Mouse (Mus musculus): ENCODE data around the gene Slc9a6. TPM values are rescaled to one million over a fixed set of nuclear protein-coding genes. Genes with fewer than 3 reads are reported as not detected.
A peak's percentile ranks its signal among the peaks of the same experiment; 100 is the strongest.

The Slc9a6 gene
- 16.4 and 17.0 TPM in 2 replicates for polyA plus RNA-seq (2012; rRNA removed)

DNA sequence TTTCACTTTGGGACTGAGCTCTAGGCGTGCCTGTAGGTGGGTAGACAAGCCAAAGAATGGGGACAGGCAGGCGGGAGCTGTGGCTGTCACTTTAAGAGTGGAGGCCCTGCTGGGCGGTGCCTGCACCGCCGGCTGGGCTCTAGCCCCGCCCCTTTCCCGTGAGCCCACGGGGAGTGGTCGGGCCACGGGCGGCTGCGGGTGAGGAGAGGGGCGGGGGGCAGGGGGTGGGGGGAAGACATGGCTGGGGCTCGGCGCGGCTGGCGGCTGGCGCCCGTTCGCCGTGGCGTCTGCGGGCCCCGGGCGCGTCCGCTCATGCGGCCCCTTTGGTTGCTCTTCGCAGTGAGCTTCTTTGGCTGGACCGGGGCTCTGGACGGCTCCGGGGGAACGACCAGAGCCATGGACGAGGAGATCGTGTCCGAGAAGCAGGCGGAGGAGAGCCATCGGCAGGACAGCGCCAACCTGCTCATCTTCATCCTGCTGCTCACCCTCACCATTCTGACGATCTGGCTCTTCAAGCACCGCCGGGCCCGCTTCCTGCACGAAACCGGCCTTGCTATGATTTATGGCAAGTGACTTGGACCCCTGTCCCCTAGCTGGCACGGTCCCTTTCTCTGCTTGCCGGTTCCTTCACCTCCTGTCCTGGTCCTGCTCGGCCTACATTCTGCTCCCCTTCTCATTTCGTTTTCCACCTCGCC is at the start of gene Slc9a6:
TSS of gene Slc9a6 (plus strand) at position 135 of the 695 bp plus-strand sequence.
- peak; percentile 39 for DNase-seq (ENCODE audit: low spot score)

DNA sequence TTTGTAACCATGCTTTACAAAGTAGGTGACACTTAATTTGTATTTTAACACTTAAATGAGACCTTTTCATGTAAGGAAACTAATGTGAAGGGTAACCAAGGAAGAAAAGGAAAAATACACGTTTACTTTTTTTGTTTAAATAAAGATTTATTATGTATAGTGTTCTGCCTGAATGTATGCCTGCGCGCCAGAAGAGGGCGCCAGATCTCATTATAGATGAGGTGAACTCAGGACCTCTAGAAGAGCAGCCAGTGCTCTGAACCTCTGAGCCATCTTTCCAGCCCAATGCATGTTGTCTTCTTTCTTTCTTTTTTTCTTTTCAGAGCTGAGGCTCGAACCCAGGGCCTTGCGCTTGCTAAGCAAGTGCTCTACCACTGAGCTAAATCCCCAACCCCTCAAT is 37.1 kb upstream of the Slc9a6 start:
- DNase-seq (ENCODE audit: low spot score): no peak

- DNase-seq (ENCODE audit: low spot score): no peak
Measured at GRCm38 (mm10) chrX:56578200-56578599, 31.4 kb upstream of the Slc9a6 start.

GRCm38 (mm10) chrX:56597219-56597886 is 12.2 kb upstream of the Slc9a6 start:
- no peak for DNase-seq (ENCODE audit: low spot score)

DNA sequence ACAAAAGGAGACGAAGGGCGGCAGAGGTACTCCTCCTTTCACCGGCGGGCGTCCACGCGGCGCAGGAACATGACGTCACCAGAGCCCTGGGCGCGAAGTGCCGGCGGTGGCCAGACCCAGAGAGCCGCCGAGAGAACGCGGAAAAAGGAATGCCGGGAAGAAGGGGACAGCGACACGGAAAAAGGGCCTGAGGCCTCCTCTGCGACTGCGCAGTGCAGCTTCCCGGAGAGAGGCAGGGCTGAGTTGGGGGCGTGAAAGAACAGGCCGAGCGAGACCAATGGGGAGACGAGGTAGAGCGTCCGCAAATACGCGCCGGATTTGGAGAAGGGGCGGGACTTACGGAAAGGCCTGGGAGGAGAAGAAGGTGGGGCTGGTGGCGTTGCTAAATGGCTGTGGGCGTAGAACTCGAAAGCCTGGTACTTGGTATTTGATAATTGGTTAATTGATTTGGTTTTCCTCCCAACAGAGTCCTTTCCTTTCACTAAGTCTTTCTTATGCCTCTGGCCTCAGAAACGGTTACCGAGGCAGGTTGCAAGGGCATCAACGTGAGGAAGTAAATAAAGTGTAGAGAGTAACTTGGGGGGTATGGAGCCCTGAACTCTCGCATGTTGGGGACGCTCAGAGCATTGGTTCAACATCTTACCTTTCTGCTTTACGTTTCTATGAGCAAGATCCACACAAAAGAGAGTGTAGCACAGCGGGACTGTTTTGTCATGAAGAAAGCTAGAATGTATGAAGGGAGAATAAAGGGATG is 11.5 kb upstream of the Slc9a6 start, which contains the start of gene Mmgt1:
TSS of gene Mmgt1 (minus strand) at position 183 of the 754 bp plus-strand sequence.
- peak; percentile 74 for DNase-seq (ENCODE audit: low spot score)

DNA sequence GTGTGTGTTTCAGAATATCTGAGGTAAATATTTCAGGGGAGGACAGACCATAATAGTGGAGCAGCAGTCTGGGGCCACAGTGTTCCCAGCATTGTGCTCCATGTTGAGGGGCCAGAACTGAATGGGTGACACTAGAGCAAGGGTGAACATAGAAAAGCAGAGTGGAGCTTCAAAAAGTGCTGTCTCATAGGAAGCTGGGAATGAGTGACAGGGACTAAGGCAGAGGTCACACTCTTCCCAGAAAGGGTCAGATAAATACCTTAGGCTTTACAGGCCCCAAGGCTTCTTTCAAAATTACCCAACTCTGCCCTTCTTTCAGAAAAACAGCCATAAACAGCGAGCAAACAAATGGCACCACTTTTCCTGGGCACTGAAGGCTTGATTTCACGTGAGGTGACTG is 3.0 kb upstream of the Slc9a6 start:
- DNase-seq (ENCODE audit: low spot score): no peak

- no peak for DNase-seq (ENCODE audit: low spot score)
Measured at GRCm38 (mm10) chrX:56607032-56607710, 2.4 kb upstream of the Slc9a6 start.

- no peak for DNase-seq (ENCODE audit: low spot score)
Measured at GRCm38 (mm10) chrX:56609285-56609622, 303 bp upstream of the Slc9a6 start.

DNA sequence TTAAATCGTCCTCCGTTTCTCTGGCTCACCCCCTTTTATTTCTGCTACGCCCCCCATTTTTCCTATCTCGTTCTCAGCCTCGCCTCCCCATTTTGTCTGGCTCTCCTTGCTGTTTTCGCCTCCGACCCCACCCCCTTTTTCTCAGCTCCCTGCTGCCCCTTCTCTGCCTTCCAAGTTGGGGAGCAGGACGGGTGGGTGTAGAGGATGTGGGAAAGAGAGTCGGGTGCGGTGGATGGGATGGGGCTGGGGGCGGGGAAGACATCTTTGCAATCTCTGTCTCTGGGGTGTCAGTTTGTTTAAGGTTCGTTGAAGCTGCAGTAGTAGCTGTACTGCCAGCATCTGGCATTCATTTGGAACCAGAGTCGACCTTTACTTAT is 749 bp downstream of the Slc9a6 start:
- no peak for DNase-seq (ENCODE audit: low spot score)

GRCm38 (mm10) chrX:56615236-56615635 is 5.7 kb downstream of the Slc9a6 start:
- no peak for DNase-seq (ENCODE audit: low spot score)

- no peak for DNase-seq (ENCODE audit: low spot score)
Measured at GRCm38 (mm10) chrX:56636185-56636584, 26.6 kb downstream of the Slc9a6 start.

- no peak for DNase-seq (ENCODE audit: low spot score)
Measured at GRCm38 (mm10) chrX:56640066-56640465, 30.5 kb downstream of the Slc9a6 start.

DNA sequence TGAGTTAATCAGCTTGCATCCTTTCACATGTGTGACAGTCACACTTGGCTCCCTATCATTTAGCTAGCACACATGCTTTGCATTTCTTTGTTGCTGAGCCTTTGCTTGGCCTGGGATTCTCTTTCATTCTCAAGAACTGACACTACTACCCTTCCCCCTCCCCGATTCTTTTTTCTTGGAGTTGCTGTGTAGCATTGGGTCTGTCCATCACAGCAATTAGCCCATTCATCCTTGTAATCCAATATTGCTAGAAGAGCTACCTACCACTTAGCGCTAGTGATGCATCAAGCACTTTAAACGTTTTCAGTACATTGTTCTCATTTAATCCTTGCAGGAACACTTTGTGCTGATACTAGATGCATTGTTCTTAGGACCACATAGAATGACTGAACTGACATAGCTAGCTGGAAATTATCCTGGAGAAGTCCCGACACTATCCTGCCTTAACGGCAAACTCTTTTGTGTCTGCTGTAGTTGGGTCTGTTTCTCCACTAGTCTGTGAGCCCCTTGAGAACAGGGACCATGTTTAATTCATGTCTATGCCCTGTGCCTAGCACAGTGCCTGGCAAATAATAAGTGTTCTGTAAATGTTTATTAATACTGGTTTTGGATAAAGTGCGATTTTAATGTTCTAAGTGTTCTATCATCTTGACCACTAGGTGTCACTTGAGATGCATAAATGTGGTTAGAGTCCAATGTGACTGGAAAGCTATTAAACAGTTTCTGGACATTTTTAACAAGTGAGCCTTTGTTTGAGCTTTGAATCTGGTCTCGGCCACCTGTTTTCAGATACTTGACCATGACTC is 40.2 kb downstream of the Slc9a6 start:
- no peak for DNase-seq (ENCODE audit: low spot score)

DNA sequence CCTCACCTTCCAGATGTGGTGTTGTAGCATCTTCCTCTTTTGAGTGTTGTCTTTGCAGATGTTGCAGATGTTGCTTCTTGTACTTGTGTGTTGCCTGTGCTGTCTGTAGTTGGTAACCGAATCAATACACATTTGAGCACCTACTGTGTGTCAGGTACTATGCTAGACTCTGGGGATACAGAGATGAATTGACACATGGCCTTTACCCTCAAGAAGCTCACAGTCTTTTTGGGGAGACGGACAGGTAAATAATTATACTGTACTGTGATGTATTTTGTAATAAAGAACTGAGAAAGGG is 40.7 kb downstream of the Slc9a6 start:
- no peak for DNase-seq (ENCODE audit: low spot score)

DNA sequence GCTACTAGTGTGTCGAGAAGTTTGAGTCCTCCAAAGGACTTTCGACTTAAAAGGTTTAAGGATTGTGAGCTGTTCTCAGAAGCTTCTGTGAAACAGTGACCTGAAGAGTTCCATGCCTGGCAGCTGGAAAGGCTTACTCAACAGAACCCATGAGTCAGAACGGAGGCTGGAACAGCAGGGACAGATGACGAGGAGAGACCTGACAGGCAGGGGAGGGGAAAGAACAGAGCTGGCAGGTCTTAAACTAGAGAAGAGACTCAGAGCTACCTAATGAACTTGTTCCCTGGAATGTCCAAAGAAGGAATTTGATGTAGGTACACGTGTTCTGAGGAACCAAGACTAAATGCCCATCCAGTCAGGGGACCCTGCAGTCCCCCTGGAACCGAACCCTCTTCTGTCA is 41.3 kb downstream of the Slc9a6 start:
- no peak for DNase-seq (ENCODE audit: low spot score)

DNA sequence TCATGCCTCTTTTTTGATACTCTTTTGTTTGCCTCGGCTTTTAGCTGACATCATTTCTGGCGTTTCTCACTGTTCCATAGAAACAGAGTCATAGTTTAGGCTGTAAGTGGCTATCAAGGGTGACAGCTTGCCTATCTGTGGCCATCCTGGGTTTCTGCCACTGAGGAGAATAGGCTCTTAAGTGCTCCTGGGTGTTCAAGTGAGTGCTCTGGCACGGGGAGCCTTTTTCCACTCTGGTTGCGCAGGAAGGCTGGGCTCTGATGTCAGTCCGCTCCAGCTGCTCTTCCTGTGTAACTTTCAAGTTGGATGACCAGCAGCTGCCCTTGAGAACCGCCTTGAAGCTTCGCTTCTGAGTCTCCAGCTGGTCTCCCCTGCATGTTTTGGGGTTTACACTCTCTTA is 42.2 kb downstream of the Slc9a6 start:
- DNase-seq (ENCODE audit: low spot score): no peak

DNA sequence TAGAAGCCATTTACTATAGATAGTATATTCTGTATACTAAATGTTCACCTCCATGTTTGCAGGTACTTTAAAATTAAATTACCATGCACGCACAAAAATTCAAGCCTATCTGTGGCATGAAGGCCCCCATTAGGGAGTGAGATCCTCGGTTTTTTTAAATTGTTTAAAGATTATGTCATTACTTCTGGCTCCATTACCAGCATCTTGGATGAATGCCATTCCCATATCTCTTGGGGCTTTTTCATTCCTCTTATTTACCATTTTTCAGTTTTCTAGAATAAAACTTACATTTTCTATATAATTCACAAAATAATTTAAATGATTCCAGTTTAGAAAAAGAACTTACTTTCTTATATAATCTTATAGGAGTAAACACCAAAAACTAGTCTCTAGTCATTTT is 46.1 kb downstream of the Slc9a6 start:
- DNase-seq (ENCODE audit: low spot score): no peak

GRCm38 (mm10) chrX:56659286-56659685 is 49.7 kb downstream of the Slc9a6 start:
- DNase-seq (ENCODE audit: low spot score): no peak

DNA sequence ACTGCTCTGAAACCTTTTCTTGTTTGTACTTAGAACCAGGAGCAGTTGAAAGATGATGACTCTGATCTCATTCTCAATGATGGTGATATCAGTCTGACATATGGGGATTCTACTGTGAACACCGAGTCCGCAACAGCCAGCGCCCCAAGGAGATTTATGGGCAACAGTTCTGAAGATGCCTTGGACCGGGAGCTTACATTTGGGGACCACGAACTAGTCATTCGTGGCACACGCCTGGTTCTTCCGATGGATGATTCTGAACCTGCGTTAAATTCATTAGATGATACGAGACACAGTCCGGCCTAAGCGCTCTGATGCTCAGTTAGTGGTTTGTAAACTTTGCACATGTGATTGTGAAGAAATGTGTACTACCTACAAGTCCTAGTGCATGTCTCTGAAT is 51.6 kb downstream of the Slc9a6 start:
- DNase-seq (ENCODE audit: low spot score): no peak

DNA sequence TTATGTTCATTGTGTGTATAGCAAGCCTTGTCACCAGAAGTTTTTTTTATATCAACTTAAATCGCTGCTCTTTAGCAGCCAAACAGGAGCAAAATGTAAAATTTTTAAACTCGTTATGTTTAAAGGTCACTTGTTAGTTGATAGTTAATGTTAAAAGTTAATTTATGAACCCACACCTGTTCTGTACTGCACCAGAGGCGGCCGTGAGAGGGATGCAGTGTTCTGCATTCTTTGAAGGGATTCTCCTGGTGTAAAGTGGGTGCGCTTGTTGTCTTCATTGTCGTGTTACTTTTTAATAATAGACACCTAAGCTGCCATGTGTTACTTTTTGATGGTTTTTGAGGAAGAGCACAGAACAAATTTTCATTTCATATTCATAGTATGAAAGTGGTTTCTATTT is 52.8 kb downstream of the Slc9a6 start:
- no peak for DNase-seq (ENCODE audit: low spot score)

GRCm38 (mm10) chrX:56663377-56663776 is 53.8 kb downstream of the Slc9a6 start:
- DNase-seq (ENCODE audit: low spot score): no peak

Data from urinary bladder, adult 2 months (tissue).